Mouse (Mus musculus) hindbrain, embryonic 13.5 days (tissue): Measurements from ENCODE around the gene Dhx40. TPM values are rescaled to one million over a fixed set of nuclear protein-coding genes. Genes with fewer than 3 reads are reported as not detected.

Source experiments
- ATAC-seq: fragments of 200-750 bp; cut with Nextera tagmentation; 2 replicates; pipeline ENCODE4 v1.8.0; 2017; ENCODE audit warnings: moderate TSS enrichment; ENCODE audit not compliant: low FRiP score
- H3K27ac ChIP-seq: fragments of 300-500 bp; sonication (generic); 2 replicates; pipeline ENCODE4 v1.5.1; 2015; ENCODE audit warnings: inconsistent platforms, mild to moderate bottlenecking, moderate library complexity
- H3K27me3 ChIP-seq: fragments of 300-500 bp; sonication (generic); 2 replicates; pipeline ENCODE4 v1.6.1; 2015; ENCODE audit warnings: mild to moderate bottlenecking, inconsistent platforms
- H3K36me3 ChIP-seq: fragments of 300-500 bp; sonication (generic); 2 replicates; pipeline ENCODE4 v1.6.1; 2015; ENCODE audit warnings: mild to moderate bottlenecking, inconsistent platforms
- H3K4me1 ChIP-seq: fragments of 300-500 bp; sonication (generic); replicated peaks from 2 replicates; pipeline ENCODE4 v1.6.1; 2015; ENCODE audit warnings: inconsistent platforms
- H3K4me2 ChIP-seq: fragments of 300-500 bp; sonication (generic); 2 replicates; pipeline ENCODE4 v1.6.1; 2015; ENCODE audit warnings: inconsistent platforms, mild to moderate bottlenecking, moderate library complexity
- H3K4me3 ChIP-seq: fragments of 300-500 bp; sonication (generic); 2 replicates; pipeline ENCODE4 v1.5.1; 2015; ENCODE audit warnings: mild to moderate bottlenecking, inconsistent platforms
- H3K9ac ChIP-seq: fragments of 300-500 bp; sonication (generic); 2 replicates; pipeline ENCODE4 v1.6.1; 2015; ENCODE audit warnings: mild to moderate bottlenecking, inconsistent platforms
- H3K9me3 ChIP-seq: fragments of 300-500 bp; sonication (generic); 2 replicates; pipeline ENCODE4 v1.6.1; 2016; ENCODE audit warnings: inconsistent platforms
- WGBS: fragments of 180-500 bp; shearing (Covaris S2); methylation state at CpG from one replicate; pipeline ENCODE4 v1.1.7; 2015; 5-methylcytosine and 5-hydroxymethylcytosine counted together
- polyA plus RNA-seq: library from polyadenylated mRNA; unstranded; fragments of >200 nt; fragmentation: Nextera tagmentation; extraction: Ambion mirVana; gene quantifications from 2 replicates; pipeline ENCODE4 v1.2.1, GENCODE M21; 2015

Gene Dhx40
- polyA plus RNA-seq, 1 experiment from 2014 or later = 27.3 TPM

DNA sequence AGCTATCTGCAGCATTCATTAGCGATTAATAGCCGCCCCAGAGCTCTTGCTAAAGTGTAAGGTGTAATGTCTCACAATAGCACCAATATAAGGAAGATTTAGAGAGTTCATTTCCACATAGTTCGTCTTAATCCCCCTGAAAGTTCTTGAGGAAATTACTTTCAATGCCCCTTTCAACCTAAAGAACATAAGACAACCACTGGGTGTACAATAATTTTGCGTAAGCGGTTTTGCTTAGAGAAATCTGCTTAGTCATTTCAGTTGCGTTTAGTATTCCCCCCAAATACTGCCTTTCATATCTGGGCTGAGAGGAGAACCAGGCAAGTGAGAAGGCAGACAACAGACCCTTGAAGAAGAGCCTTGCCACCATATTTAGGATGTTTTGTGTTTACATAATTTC, 49.0 kb downstream of the Dhx40 start:
- no peak for ATAC-seq
- Histone ChIP-seq H3K27me3 (no peaks in the 10 kb centered on the region), H3K4me1 (peaks cover 29% of the 10 kb centered on the region), H3K27ac (peak overlapping the region; percentile 99), H3K9ac (peak overlapping the region; percentile 92), H3K4me2 (peak overlapping the region; percentile 81), H3K36me3 (no peaks in the 10 kb centered on the region), H3K4me3 (peak overlapping the region; percentile 96), H3K9me3 (no peaks in the 10 kb centered on the region)
- WGBS = 36% methylated on average over 6 of the region's 6 CpGs

- no peaks in the 10 kb centered on the region for H3K27me3 ChIP-seq
- H3K9ac ChIP-seq = peak within 1 kb of the TSS; percentile 97
- H3K4me2 ChIP-seq = peak within 1 kb of the TSS; percentile 94
- no peaks in the 10 kb centered on the region for H3K36me3 ChIP-seq
- no peaks in the 10 kb centered on the region for H3K9me3 ChIP-seq
- ATAC-seq = peak; percentile 98
- H3K4me1 ChIP-seq = peaks cover 36% of the 10 kb centered on the region
- peak within 1 kb of the TSS; percentile 99 for H3K27ac ChIP-seq
- H3K4me3 ChIP-seq = peak within 1 kb of the TSS; percentile 96
- under 1% methylated on average over 73 of the region's 73 CpGs for WGBS
These were observed 49.8 kb downstream of the Dhx40 start, which contains the start of gene Cltc for GRCm38 (mm10) chr11:86757480-86758371. Gene Cltc, minus strand, starts transcription at chr11:86757565.

DNA sequence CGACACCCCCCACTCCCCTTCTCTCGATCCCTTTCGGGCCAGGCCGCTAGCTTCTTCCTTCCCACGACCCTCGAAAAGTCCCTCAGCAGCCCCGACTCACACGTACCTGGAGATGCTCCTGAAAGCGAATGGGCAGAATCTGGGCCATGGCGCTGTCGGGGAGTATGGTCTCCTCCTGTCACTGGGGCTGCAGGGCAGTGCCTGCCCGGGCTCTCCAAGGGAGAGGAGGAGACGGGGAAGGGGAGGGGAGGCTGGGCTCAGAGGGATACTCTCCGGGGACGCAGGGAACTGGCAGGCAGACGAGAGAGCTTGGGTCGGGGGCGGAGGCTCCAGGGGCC, 50.4 kb downstream of the Dhx40 start:
- H3K36me3 ChIP-seq = no peaks in the 10 kb centered on the region
- H3K4me2 ChIP-seq = peak overlapping the region; percentile 94
- H3K27ac ChIP-seq = peak overlapping the region; percentile 99
- ATAC-seq = peak; percentile 81
- peak overlapping the region; percentile 97 for H3K9ac ChIP-seq
- under 1% methylated on average over 17 of the region's 18 CpGs for WGBS
- H3K9me3 ChIP-seq = no peaks in the 10 kb centered on the region
- H3K4me1 ChIP-seq = peaks cover 41% of the 10 kb centered on the region
- no peaks in the 10 kb centered on the region for H3K27me3 ChIP-seq
- peak overlapping the region; percentile 96 for H3K4me3 ChIP-seq

DNA sequence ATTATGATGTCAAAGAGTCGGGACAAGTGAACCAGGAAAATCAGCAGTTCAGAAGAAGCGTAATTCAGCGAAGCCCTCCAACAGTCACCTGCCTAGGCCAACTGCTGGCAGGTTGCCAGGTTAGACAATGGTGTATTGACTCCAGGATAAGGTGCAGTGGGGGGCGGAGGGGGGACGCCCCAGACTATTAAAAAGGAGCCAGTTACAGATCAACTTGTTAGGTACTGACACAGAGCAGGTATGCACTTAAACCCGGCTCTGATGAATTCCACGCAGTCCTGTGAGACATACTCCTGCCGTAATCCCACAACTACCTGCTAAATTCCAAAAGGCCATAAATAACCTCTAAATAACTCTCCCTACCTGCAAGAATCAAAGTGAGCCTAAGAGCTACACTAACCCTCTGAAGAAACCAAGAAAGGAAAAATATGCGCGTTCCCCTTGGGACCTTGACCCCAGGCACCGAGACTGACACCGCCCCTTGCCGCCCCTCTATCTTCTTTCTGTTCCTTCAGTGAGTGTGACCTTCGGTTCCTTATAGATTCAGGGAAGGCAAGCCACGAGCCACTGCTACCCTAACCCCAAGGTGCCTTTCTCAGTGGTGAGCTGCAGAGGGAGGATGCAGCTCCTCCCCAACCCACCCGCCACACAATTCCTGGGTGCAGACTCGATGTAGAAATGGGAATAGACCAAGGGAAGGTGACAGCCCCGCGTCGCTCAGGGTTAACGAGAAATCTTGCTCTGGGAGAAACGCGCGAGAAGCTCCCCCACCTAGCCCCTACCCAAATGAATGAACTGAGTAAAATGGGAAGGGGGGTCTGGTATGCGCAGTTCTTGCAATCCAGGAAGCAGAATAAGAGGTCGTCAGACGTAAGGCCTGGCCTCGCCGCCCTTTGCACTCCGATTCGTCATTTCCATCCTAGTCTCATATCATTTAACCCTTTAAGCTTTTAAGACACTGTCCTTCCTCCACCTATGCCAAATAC, 51.1 kb downstream of the Dhx40 start:
- Histone ChIP-seq H3K27me3 (no peaks in the 10 kb centered on the region), H3K9ac (peak overlapping the region; percentile 97), H3K4me3 (peak overlapping the region; percentile 96), H3K9me3 (no peaks in the 10 kb centered on the region), H3K4me2 (peak overlapping the region; percentile 94), H3K4me1 (peaks cover 42% of the 10 kb centered on the region), H3K36me3 (no peaks in the 10 kb centered on the region), H3K27ac (peak overlapping the region; percentile 99)
- 3% methylated on average over 31 of the region's 31 CpGs for WGBS
- peak; percentile 46 for ATAC-seq

- ATAC-seq = no peak
- Histone ChIP-seq H3K9ac (no peak overlapping the region), H3K9me3 (no peaks in the 10 kb centered on the region), H3K4me2 (no peak overlapping the region), H3K4me1 (peaks cover 39% of the 10 kb centered on the region), H3K27ac (no peak overlapping the region), H3K27me3 (no peaks in the 10 kb centered on the region), H3K36me3 (no peaks in the 10 kb centered on the region), H3K4me3 (no peak overlapping the region)
These were observed 55.1 kb downstream of the Dhx40 start for GRCm38 (mm10) chr11:86752404-86752803.

DNA sequence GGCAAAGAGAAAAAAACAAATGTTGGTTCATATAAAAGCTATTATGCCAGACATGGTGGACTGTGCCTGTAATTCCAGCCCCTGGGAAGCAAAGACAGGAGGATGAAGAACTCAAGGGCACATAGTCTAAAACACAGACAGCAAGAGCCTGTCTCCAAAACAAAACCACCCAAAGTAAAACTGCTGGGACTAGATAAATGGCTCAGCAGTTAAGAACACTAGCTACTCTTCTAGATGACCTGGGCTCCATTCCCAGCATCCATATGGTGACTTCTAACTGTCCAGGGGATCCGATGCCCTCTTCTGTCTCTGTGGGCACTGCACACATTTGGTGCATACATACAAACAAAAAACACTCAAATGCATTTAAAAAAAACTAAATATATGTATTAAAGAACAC, 56.5 kb downstream of the Dhx40 start:
- Histone ChIP-seq H3K4me3 (no peak overlapping the region), H3K9ac (no peak overlapping the region), H3K27me3 (no peaks in the 10 kb centered on the region), H3K4me1 (peaks cover 38% of the 10 kb centered on the region), H3K9me3 (no peaks in the 10 kb centered on the region), H3K4me2 (no peak overlapping the region), H3K36me3 (no peaks in the 10 kb centered on the region), H3K27ac (no peak overlapping the region)
- 97% methylated on average over 1 of the region's 1 CpGs for whole genome bisulfite sequencing
- ATAC-seq = no peak

DNA sequence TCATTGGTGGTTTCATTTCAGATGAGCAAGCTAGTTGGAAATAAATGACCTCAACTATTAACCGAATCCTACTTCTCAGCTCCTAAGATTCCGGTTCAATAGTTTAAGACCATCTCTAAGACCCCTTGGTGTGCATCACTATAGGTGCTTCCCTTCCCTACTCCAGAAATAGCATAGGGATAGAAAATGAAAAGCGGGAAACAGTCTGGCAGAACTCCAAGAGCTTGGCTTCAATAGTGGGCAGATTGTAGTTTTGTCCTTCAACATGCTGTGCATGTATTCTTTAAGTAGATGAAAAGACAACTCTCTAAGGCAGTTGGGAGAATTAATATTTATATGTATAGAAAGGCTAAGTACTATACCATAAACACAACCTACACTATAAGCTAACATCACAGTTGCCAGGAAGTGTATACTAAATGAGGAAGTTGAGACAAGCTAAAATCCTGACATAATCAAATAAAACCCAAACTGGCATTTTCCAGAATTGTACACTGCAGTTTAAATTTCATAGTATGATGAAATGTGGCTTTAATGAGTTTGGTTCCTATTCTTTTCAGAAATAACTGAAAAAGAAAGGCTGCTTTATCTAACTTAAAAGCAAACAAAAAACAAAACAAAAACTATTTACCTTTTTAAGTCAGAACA, 57.6 kb downstream of the Dhx40 start:
- Histone ChIP-seq H3K36me3 (no peaks in the 10 kb centered on the region), H3K27me3 (no peaks in the 10 kb centered on the region), H3K9me3 (no peaks in the 10 kb centered on the region), H3K4me2 (no peak overlapping the region), H3K4me3 (no peak overlapping the region), H3K27ac (no peak overlapping the region), H3K4me1 (peaks cover 34% of the 10 kb centered on the region), H3K9ac (no peak overlapping the region)
- 72% methylated on average over 3 of the region's 3 CpGs for WGBS
- ATAC-seq = no peak

DNA sequence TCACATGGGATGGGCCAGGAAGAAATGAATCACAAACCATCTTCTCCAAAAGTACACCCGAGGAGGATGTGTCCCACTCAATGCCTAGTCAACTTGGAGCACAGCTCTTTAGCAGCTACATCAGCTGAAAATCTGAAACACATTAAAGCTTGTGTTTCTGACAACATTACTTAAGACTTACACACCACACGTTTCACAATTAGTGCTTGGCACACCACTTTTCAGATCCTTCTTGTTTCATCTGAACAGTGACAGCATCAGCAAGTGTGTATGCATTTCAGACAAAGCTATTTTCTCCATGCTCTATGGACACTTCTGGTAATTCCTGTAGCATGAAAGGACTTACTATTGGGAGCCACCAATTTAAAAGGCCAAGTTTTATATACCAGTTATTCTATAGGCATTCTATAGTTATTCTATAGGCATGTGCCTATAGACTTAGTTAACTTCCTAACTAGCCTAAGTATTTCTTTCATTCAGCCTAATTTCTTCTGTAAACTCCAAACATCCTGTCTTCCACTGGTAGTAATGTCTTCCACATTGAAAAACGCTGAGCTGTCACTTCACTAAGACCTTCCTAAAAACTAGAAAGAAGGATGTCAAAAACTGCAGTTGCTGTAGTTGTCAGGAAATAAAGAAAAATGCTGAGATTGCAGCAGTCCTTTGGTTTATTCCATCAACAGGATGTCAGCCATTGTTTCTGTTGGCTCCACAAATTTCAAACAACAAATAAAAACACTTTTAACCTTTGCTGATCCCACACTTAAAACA, 61.7 kb downstream of the Dhx40 start:
- ATAC-seq = no peak
- no peaks in the 10 kb centered on the region for H3K27me3 ChIP-seq
- no peak overlapping the region for H3K4me2 ChIP-seq
- H3K9ac ChIP-seq = no peak overlapping the region
- H3K4me3 ChIP-seq = no peak overlapping the region
- no peak overlapping the region for H3K27ac ChIP-seq
- no peaks in the 10 kb centered on the region for H3K9me3 ChIP-seq
- 86% methylated on average over 3 of the region's 3 CpGs for WGBS
- H3K36me3 ChIP-seq = no peaks in the 10 kb centered on the region
- peaks cover 14% of the 10 kb centered on the region; the same call in 1 of the 2 replicates for H3K4me1 ChIP-seq

DNA sequence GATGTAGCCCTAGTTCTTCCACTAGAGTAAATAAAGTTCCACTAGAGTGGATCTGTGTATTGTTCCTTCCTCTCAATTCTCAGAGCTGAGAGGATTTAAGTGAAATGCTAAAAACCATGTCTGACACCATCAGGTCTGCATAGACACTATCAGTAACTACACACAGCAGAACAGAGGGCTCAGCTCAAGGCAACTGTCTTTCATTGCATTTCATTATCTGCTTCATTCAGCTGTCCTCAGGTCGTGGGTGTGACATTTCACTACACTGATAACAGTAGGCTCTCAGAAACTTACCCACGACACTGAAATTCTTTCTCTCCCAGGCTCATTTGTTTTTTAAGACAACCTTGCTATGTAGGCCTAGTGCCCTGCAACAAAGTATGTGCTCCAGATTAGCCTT, 64.9 kb downstream of the Dhx40 start:
- H3K27ac ChIP-seq = no peak overlapping the region

GRCm38 (mm10) chr11:86741505-86741904, 66.0 kb downstream of the Dhx40 start:
- Histone ChIP-seq H3K4me3 (no peak overlapping the region), H3K4me2 (no peak overlapping the region), H3K27me3 (no peaks in the 10 kb centered on the region), H3K9ac (no peak overlapping the region), H3K4me1 (0 out of 2 replicates have a peak, but pooled peaks cover 12% of the 10 kb centered on the region), H3K9me3 (no peaks in the 10 kb centered on the region), H3K27ac (no peak overlapping the region), H3K36me3 (no peaks in the 10 kb centered on the region)
- WGBS = 93% methylated on average over 5 of the region's 5 CpGs
- ATAC-seq = no peak

More for the DNA sequence above, 64.9 kb downstream of the Dhx40 start:
- 82% methylated on average over 2 of the region's 2 CpGs for WGBS
- H3K4me1 ChIP-seq = 0 out of 2 replicates have a peak, but pooled peaks cover 12% of the 10 kb centered on the region
- no peak overlapping the region for H3K4me2 ChIP-seq
- no peak for ATAC-seq
- no peaks in the 10 kb centered on the region for H3K36me3 ChIP-seq
- H3K9me3 ChIP-seq = no peaks in the 10 kb centered on the region
- H3K9ac ChIP-seq = no peak overlapping the region
- H3K4me3 ChIP-seq = no peak overlapping the region
- no peaks in the 10 kb centered on the region for H3K27me3 ChIP-seq

DNA sequence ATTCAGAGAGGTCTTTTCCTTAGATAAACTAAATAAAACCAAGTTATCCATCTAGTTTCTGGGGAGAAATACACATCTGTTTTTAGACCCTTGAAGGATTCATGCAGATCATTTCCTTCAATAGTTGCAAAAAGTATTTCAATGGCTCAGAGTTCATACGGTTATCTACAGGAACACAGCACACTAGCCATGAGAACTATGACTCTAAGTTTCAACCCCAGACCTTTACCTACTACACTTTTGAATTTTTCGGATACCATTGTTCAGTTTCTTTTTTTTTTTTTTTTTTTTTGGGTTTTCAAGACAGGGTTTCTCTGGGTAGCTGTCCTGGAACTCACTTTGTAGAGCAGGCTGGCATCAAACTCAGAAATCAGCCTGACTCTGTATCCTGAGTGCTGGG, 68.1 kb downstream of the Dhx40 start:
- no peak overlapping the region for H3K4me3 ChIP-seq
- H3K36me3 ChIP-seq = peaks cover 11% of the 10 kb centered on the region; the same call in 1 of the 2 replicates
- no peak overlapping the region for H3K4me2 ChIP-seq
- H3K27me3 ChIP-seq = no peaks in the 10 kb centered on the region
- ATAC-seq = no peak
- 94% methylated on average over 2 of the region's 2 CpGs for WGBS
- no peak overlapping the region for H3K9ac ChIP-seq
- H3K27ac ChIP-seq = no peak overlapping the region
- no peaks in the 10 kb centered on the region for H3K4me1 ChIP-seq
- no peaks in the 10 kb centered on the region for H3K9me3 ChIP-seq
